Mouse (Mus musculus) neural tube, embryonic 11.5 days (tissue): ENCODE measurements around the gene Bcam. TPM values are rescaled to one million over a fixed set of nuclear protein-coding genes. Genes with fewer than 3 reads are reported as not detected.

Source experiments
- polyA plus RNA-seq: library from polyadenylated mRNA; unstranded; fragments of >200 nt; fragmentation: Nextera tagmentation; extraction: Ambion mirVana; gene quantifications from 2 replicates; pipeline ENCODE4 v1.2.1, GENCODE M21; 2014

Bcam gene
- polyA plus RNA-seq, 1 experiment from 2014 or later = 21.1 TPM

Other genes starting within 250 kb of the Bcam start
- 4.5 and 4.7 TPM in 2 replicates for gene Ppp1r37, start 207.9 kb downstream of the Bcam start, polyA plus RNA-seq
- 0.44 and 0.57 TPM in 2 replicates for gene Zfp296, start 193.7 kb downstream of the Bcam start, polyA plus RNA-seq
- 161 and 171 TPM in 2 replicates for gene Gemin7, start 193.4 kb downstream of the Bcam start, polyA plus RNA-seq
- gene Clasrp, start 166.5 kb downstream of the Bcam start, polyA plus RNA-seq = 48.0 and 53.5 TPM in 2 replicates
- 3.1 and 3.8 TPM in 2 replicates for gene Relb, start 141.6 kb downstream of the Bcam start, polyA plus RNA-seq
- gene Clptm1, start 106.0 kb downstream of the Bcam start, polyA plus RNA-seq = 104 and 107 TPM in 2 replicates
- gene Apoc2, start 93.1 kb downstream of the Bcam start, polyA plus RNA-seq = 0.45 and 0.55 TPM in 2 replicates
- not detected in 2 replicates for gene Gm44805, start 89.6 kb downstream of the Bcam start, polyA plus RNA-seq
- gene Apoc4, start 89.5 kb downstream of the Bcam start, polyA plus RNA-seq = not detected in 2 replicates
- 3.4 and 6.9 TPM in 2 replicates for gene Apoc1, start 78.4 kb downstream of the Bcam start, polyA plus RNA-seq
- gene Apoe, start 71.8 kb downstream of the Bcam start, polyA plus RNA-seq = 125 and 146 TPM in 2 replicates
- 150 and 155 TPM in 2 replicates for gene Tomm40, start 55.6 kb downstream of the Bcam start, polyA plus RNA-seq
- gene Nectin2, start 20.5 kb downstream of the Bcam start, polyA plus RNA-seq = 70.0 and 76.5 TPM in 2 replicates
- 0.45 and 0.53 TPM in 2 replicates for gene Cblc, start 25.8 kb upstream of the Bcam start, polyA plus RNA-seq
- gene Bcl3, start 51.8 kb upstream of the Bcam start, polyA plus RNA-seq = 1.2 and 1.3 TPM in 2 replicates
- 0.24 and 0.29 TPM in 2 replicates for gene Gm19345, start 81.0 kb upstream of the Bcam start, polyA plus RNA-seq
- gene Ceacam16, start 90.3 kb upstream of the Bcam start, polyA plus RNA-seq = not detected in 2 replicates
- not detected in 2 replicates for gene Ceacam19, start 116.9 kb upstream of the Bcam start, polyA plus RNA-seq
- gene Pvr, start 150.1 kb upstream of the Bcam start, polyA plus RNA-seq = 2.9 and 4.8 TPM in 2 replicates
- gene Igsf23, start 179.7 kb upstream of the Bcam start, polyA plus RNA-seq = not detected in 2 replicates
- not detected in 2 replicates for gene Ceacam20, start 194.4 kb upstream of the Bcam start, polyA plus RNA-seq
- not detected in 2 replicates for gene Nlrp9b, start 220.4 kb upstream of the Bcam start, polyA plus RNA-seq